Mouse (Mus musculus): ENCODE data around the gene Ciita. TPM values are rescaled to one million over a fixed set of nuclear protein-coding genes. Genes with fewer than 3 reads are reported as not detected.

Gene Ciita
- polyA plus RNA-seq, 1 experiment from 2014 or later = 0.67 TPM

DNA sequence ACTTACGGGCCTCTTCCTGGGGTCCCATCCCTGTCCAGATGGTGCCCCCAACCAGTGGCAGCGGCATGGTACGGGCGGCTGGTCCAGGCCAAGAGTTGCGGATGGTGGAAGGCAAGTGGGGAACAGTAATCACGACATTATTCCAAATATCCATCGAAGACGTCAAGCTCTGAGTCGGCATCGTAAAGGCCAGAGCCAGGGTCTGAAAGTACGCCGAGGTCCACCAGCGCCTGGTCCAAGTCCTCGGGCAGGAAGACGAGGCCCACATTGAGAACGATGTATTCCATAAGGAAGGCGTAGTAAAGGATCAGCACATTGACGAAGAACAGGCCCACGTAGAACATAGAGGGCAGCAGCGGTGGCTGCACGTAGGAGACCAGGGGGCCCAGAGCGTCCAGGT lies 62.4 kb downstream of the Ciita start:
- Histone ChIP-seq H3K9me3 (no peaks in the 10 kb centered on the region), H3K4me1 (replicated peaks) (peaks cover 60% of the 10 kb centered on the region), H3K4me2 (replicated peaks) (peak overlapping the region; percentile 95), H3K27ac (peak overlapping the region; percentile 87), H3K27me3 (no peaks in the 10 kb centered on the region), H3K9ac (replicated peaks) (peak overlapping the region; percentile 96), H3K4me3 (replicated peaks) (peak overlapping the region; percentile 92), H3K36me3 (peaks cover 7% of the 10 kb centered on the region; the same call in 1 of the 2 replicates)
- ATAC-seq = no peak
- WGBS = 6% methylated on average over 22 of the region's 22 CpGs

DNA sequence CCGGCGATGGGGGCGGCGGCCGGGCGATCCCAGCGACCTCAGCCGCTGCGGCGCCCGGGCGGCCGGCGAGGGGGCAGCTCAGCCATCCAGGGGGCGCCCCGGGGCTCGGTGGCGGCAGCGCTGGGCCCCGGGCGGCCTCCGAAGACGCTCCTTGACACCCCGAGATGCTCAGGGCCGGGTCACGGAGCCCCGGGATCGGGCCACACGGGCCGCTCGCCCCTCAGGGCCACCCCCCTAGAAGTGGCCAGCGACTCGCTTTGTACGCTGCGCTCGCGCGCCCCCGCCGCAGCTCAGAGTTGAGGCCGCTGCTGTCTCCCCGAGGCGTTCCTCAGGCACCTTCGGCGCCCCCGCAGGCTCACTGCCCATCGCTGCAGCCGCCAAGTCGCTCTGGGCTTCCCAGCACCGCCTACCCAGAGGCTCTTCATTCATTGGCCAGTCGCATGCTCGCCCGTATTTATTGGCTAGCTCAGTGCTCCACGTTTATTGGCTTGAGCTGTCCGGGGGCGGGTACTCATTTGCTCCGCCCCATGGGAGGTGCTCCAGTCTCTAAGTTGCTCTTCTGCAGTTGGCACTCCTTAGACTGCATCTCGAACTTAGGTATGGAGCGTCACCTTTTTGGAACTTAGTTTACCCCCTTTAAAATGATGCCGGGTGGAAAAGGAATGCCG lies 63.0 kb downstream of the Ciita start, which contains the start of gene Dexi:
Gene Dexi (minus strand): TSS at position 357 of the 668 bp plus-strand sequence.
- WGBS = under 1% methylated on average over 45 of the region's 61 CpGs
- Histone ChIP-seq H3K9ac (replicated peaks) (peak within 1 kb of the TSS; percentile 96), H3K36me3 (peaks cover 2% of the 10 kb centered on the region; the same call in 1 of the 2 replicates), H3K9me3 (no peaks in the 10 kb centered on the region), H3K27ac (peak within 1 kb of the TSS; percentile 87), H3K27me3 (no peaks in the 10 kb centered on the region), H3K4me3 (replicated peaks) (peak within 1 kb of the TSS; percentile 92), H3K4me1 (replicated peaks) (peaks cover 65% of the 10 kb centered on the region), H3K4me2 (replicated peaks) (peak within 1 kb of the TSS; percentile 95)
- peak; percentile 94 for ATAC-seq

DNA sequence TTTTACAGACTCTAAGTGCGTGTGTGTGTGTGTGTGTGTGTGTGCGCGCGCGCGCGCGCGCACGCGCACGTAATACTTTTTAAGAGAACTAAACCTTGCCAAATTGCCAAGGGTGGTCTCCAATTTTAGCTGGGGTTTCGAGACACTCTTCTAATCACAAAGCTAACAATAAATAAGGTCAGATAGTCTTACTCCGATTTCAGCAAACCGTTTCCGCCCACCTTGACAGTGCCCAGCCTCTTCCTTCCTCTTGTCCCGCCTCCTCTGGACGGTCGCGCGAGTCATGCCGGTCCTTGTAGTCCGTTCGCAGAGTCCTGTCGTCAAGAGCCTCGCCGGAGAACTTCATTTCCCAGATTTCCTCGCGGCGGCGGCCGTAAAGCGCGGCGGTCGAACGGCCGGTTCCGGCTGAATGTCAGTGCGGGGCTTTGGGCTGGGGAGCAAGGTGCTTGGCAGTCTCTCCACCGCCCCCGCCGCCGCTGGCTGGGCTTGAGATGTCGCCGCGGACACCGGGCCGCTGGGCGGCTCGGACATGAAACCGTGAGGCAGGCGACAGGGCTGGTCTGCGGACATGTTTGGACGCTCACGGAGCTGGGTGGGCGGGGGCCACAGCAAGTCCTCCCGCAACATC lies 65.2 kb downstream of the Ciita start, which contains the start of gene Clec16a:
Gene Clec16a (plus strand): TSS at position 345 of the 628 bp plus-strand sequence.
- Histone ChIP-seq H3K27ac (no peak within 1 kb of the TSS), H3K27me3 (no peaks in the 10 kb centered on the region), H3K4me2 (replicated peaks) (peak within 1 kb of the TSS; percentile 69), H3K9ac (replicated peaks) (peak within 1 kb of the TSS; percentile 89), H3K4me3 (replicated peaks) (peak within 1 kb of the TSS; percentile 79), H3K4me1 (replicated peaks) (peaks cover 51% of the 10 kb centered on the region), H3K36me3 (no peaks in the 10 kb centered on the region), H3K9me3 (no peaks in the 10 kb centered on the region)
- ATAC-seq = peak; percentile 93
- WGBS = under 1% methylated on average over 58 of the region's 58 CpGs

DNA sequence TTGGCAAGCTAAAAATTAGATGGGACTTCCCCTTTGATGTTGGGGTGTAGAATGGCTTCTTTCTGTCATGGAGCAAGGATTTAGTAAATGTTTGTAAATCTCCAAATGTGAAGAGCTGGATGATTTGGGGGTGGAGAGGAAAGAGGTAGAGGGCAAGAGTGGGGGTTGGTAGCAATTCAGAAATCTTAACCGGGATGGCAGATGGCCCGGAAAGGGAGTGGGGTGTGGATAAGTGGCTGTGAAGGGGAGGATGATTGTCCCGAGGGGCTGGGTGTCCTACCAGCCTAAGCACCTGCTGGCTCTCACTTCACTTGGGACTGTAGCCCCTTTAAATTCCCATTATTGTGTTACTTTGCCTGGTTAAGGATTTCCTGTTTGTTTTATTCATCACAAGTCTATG lies 67.0 kb downstream of the Ciita start:
- H3K9ac ChIP-seq (replicated peaks) = peak overlapping the region; percentile 89; the same call in 1 of the 2 replicates
- H3K4me2 ChIP-seq (replicated peaks) = peak overlapping the region; percentile 69; the same call in 1 of the 2 replicates
- no peak for ATAC-seq
- no peaks in the 10 kb centered on the region for H3K36me3 ChIP-seq
- no peaks in the 10 kb centered on the region for H3K27me3 ChIP-seq
- no peaks in the 10 kb centered on the region for H3K9me3 ChIP-seq
- WGBS = 63% methylated on average over 3 of the region's 3 CpGs
- H3K4me3 ChIP-seq (replicated peaks) = peak overlapping the region; percentile 79; the same call in 1 of the 2 replicates
- no peak overlapping the region for H3K27ac ChIP-seq
- H3K4me1 ChIP-seq (replicated peaks) = peaks cover 34% of the 10 kb centered on the region

DNA sequence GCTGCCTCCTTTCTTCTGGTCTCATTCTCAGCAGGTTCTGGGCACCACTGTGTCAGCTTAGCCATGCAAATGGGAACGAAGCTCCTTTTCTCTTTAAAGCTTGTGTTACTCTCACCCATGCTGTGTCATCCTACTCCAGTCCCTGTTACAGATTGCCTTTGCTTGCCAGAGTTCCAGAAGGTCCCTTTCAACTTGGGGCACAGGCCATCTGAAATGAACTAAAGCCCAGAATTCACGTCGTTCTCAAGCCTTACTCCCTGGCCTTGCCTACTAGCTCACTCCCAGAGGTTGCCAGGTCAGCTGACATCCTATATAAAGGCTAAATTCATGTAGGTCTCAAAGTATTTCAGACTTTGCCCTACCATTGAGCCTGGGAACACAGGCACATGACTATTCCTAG lies 69.1 kb downstream of the Ciita start:
- H3K27me3 ChIP-seq = no peaks in the 10 kb centered on the region
- no peaks in the 10 kb centered on the region for H3K36me3 ChIP-seq
- no peaks in the 10 kb centered on the region for H3K9me3 ChIP-seq
- H3K9ac ChIP-seq (replicated peaks) = no peak overlapping the region
- 68% methylated on average over 3 of the region's 3 CpGs for WGBS
- H3K4me3 ChIP-seq (replicated peaks) = no peak overlapping the region
- no peak overlapping the region for H3K4me2 ChIP-seq (replicated peaks)
- no peak for ATAC-seq
- H3K4me1 ChIP-seq (replicated peaks) = peaks cover 28% of the 10 kb centered on the region
- H3K27ac ChIP-seq = no peak overlapping the region

DNA sequence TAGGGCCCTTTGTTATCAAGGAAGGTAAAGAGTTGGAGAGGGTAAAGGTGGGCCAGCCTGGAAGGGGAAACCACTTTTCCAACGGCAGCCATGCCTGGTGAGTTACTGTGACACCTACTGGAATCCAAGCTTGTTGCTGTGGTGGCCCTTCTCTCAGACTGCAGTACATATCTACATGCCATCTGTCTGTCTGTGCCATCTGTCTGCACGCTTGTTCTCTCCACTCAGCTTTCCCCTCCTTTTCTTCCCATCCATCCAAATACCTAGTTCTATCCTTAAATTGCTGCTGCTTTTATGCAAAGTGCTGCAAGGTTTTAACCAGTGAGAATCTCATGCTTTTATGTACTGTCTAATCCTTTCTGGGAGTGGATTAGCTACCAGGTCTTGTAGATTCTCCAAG lies 69.7 kb downstream of the Ciita start:
- Histone ChIP-seq H3K9me3 (no peaks in the 10 kb centered on the region), H3K36me3 (no peaks in the 10 kb centered on the region), H3K27me3 (no peaks in the 10 kb centered on the region), H3K4me3 (replicated peaks) (no peak overlapping the region), H3K27ac (no peak overlapping the region), H3K4me1 (replicated peaks) (peaks cover 28% of the 10 kb centered on the region), H3K9ac (replicated peaks) (no peak overlapping the region), H3K4me2 (replicated peaks) (no peak overlapping the region)
- WGBS = 93% methylated on average over 2 of the region's 2 CpGs
- no peak for ATAC-seq

DNA sequence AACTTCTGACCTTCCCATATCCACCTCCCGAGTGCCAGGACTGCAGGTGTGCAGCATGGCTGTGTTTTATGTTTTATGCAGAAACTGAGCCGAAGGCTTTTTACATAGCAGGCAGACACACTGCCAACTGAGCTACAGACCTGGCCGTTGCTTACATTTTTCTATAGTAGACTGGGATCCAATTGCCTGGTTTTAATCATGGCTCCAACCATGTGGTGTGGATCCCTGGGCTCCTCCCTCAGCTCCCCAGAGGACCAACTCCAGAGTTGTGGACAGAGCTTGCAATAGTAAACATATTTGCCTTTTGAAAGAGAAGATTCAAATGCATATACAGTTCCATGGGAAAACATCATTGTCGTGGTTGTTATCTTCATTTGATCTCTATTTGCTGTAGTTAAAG lies 71.7 kb downstream of the Ciita start:
- Histone ChIP-seq H3K9ac (replicated peaks) (no peak overlapping the region), H3K36me3 (no peaks in the 10 kb centered on the region), H3K27me3 (no peaks in the 10 kb centered on the region), H3K4me2 (replicated peaks) (no peak overlapping the region), H3K4me1 (replicated peaks) (peaks cover 18% of the 10 kb centered on the region), H3K9me3 (no peaks in the 10 kb centered on the region), H3K27ac (no peak overlapping the region), H3K4me3 (replicated peaks) (no peak overlapping the region)
- WGBS = 91% methylated on average over 4 of the region's 4 CpGs
- no peak for ATAC-seq

DNA sequence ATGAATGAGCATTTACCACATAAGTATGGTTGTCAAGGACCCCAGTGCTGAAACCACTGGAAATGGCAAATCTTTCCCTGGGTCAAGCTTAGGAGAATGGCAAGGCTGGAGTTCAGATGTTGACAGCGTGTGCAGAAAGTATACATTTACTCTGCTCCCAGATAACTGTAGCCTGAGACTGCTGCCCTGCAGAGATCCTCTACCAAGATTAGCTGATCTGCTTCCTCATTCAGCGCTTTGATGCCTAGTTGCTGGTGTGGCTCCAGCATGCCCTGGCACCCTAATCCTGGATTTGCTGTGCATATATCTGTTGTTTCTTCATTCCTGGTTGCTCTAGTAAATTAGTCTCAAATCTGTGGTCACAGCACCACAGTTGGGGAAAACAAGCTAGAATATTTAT lies 74.0 kb downstream of the Ciita start:
- 86% methylated on average over 2 of the region's 2 CpGs for WGBS
- no peak overlapping the region for H3K4me2 ChIP-seq (replicated peaks)
- no peaks in the 10 kb centered on the region for H3K9me3 ChIP-seq
- no peaks in the 10 kb centered on the region for H3K36me3 ChIP-seq
- no peak overlapping the region for H3K9ac ChIP-seq (replicated peaks)
- 0 out of 2 replicates have a peak, but pooled peaks cover 3% of the 10 kb centered on the region for H3K4me1 ChIP-seq (replicated peaks)
- no peak overlapping the region for H3K4me3 ChIP-seq (replicated peaks)
- H3K27ac ChIP-seq = no peak overlapping the region
- ATAC-seq = no peak
- H3K27me3 ChIP-seq = no peaks in the 10 kb centered on the region

DNA sequence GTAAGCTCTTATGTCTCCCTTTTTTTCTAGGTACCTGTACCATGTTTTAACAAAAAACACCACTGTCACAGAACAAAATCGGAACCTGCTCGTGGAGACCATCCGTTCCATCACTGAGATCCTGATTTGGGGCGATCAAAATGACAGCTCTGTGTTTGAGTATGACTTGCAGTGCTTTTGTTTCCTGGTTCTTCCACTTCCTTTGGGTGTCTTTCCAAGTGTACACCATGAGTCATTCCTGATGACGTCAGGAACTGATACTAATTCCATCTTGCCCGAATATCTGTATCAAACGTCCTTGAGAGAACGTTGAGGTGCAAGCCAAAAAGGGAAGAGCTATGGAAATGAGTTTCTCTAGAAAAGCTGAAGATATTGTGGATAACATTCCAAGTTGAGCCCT lies 80.1 kb downstream of the Ciita start:
- Histone ChIP-seq H3K4me1 (replicated peaks) (no peaks in the 10 kb centered on the region), H3K27me3 (no peaks in the 10 kb centered on the region), H3K9me3 (no peaks in the 10 kb centered on the region), H3K9ac (replicated peaks) (no peak overlapping the region), H3K27ac (no peak overlapping the region), H3K4me2 (replicated peaks) (no peak overlapping the region), H3K36me3 (peaks cover 43% of the 10 kb centered on the region), H3K4me3 (replicated peaks) (no peak overlapping the region)
- WGBS = 92% methylated on average over 8 of the region's 8 CpGs
- no peak for ATAC-seq

DNA sequence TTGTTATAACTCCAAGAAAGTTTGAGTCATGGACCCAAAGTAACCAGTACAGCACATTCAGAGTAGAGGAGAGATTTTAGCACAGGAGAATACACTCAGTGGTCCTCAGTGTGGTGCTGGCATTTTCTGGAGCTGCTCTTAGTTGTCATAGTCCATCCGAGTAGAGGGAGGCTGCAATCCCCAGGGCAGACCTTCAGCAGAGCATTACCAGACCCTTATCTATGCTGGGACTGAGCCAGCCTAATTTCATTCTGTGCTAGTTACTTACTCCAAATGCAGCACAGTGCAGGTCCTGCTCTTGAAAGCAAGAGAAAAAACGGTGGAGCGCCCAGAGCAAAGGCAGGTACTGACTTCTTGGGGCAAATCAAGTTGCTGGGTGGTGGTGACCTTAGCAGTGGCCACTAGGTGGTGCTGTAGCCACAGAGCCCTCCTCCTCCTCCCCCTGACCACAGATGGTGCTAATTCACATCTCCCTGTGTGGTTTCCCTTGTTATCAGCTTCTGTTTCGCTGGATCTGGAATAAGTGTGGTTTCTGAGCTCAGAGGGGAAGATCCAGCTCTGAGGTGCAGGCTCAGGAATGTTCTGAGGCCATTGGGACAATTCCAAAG lies 85.5 kb downstream of the Ciita start:
- H3K9me3 ChIP-seq = no peaks in the 10 kb centered on the region
- no peak overlapping the region for H3K9ac ChIP-seq (replicated peaks)
- no peak overlapping the region for H3K4me3 ChIP-seq (replicated peaks)
- no peaks in the 10 kb centered on the region for H3K27me3 ChIP-seq
- no peak overlapping the region for H3K27ac ChIP-seq
- WGBS = 38% methylated on average over 4 of the region's 4 CpGs
- H3K4me2 ChIP-seq (replicated peaks) = no peak overlapping the region
- ATAC-seq = peak; percentile 79
- H3K4me1 ChIP-seq (replicated peaks) = 0 out of 2 replicates have a peak, but pooled peaks cover 3% of the 10 kb centered on the region
- H3K36me3 ChIP-seq = peaks cover 69% of the 10 kb centered on the region

DNA sequence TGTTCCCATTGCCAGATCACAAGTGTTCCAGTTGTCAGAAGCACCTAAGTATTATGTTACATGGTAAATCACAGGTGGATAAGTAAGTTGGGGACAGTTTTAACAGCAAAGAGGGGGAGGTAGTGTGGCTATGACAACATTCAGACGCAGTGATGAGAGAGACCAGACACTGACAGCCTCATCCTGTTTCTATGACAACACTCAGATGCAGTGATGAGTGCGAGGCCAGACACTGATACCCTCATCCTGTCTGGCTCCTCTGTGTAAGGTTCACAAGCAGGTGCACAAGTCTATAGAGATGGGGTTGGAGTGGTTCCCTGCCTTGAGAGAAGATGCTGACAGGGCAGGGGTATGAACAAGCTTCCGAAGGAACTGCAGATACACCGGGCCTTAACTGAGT lies 87.3 kb downstream of the Ciita start:
- Histone ChIP-seq H3K4me2 (replicated peaks) (no peak overlapping the region), H3K4me1 (replicated peaks) (0 out of 2 replicates have a peak, but pooled peaks cover 3% of the 10 kb centered on the region), H3K9me3 (no peaks in the 10 kb centered on the region), H3K4me3 (replicated peaks) (no peak overlapping the region), H3K27ac (no peak overlapping the region), H3K9ac (replicated peaks) (no peak overlapping the region), H3K36me3 (peaks cover 70% of the 10 kb centered on the region), H3K27me3 (no peaks in the 10 kb centered on the region)
- no peak for ATAC-seq
- WGBS = 91% methylated on average over 4 of the region's 4 CpGs

DNA sequence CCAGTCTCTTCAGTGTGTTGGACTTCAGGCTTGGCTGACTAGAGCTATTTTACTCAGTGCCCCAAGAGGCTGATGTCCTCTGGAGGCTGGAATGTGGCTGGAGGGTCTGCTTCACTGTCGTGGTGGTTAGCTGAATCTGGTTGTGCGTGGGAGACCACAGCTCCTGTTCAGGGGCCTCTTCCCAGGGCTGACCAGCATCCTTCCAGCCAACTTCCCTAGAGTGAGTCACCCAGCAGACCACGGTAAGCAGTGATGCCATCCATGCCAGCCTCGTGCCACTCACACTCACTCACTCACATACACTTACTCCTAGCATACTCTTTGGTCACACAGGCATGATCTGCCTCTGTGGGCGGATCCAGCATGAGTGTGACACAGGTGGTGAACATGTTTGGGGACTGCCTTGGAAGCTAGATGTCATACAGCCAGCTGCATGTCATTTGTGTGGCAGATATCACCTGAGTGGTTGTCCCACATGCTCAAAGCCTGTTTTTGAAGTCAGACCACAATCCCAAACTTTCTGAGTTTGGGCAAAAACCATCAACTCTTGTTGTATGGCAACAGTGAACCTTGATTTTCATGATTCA lies 90.0 kb downstream of the Ciita start:
- Histone ChIP-seq H3K36me3 (peaks cover 73% of the 10 kb centered on the region), H3K9me3 (no peaks in the 10 kb centered on the region), H3K9ac (replicated peaks) (no peak overlapping the region), H3K27ac (no peak overlapping the region), H3K4me2 (replicated peaks) (no peak overlapping the region), H3K4me1 (replicated peaks) (0 out of 2 replicates have a peak, but pooled peaks cover 3% of the 10 kb centered on the region), H3K4me3 (replicated peaks) (no peak overlapping the region), H3K27me3 (no peaks in the 10 kb centered on the region)
- ATAC-seq = no peak
- 90% methylated on average over 5 of the region's 5 CpGs for WGBS
